Mouse (Mus musculus) liver, embryonic 15.5 days (tissue): ENCODE results near the gene Ergic2. TPM values are rescaled to one million over a fixed set of nuclear protein-coding genes. Genes with fewer than 3 reads are reported as not detected.
"Not testable (repeated sequence)": the region's sequence is repeated elsewhere in the genome, so short reads cannot be mapped to it uniquely, and the experiment has no call there.

Experiments
- ATAC-seq: fragments of 200-750 bp; cut with Nextera tagmentation; 2 replicates; pipeline ENCODE4 v1.8.0; 2017; ENCODE audit warnings: moderate number of reproducible peaks, mild to moderate bottlenecking, moderate library complexity; ENCODE audit not compliant: insufficient read depth
- H3K27ac ChIP-seq: fragments of 300-500 bp; sonication (generic); replicated peaks from 2 replicates; pipeline ENCODE4 v1.5.1; 2015; ENCODE audit warnings: mild to moderate bottlenecking, inconsistent platforms
- H3K27me3 ChIP-seq: fragments of 300-500 bp; sonication (generic); 2 replicates; pipeline ENCODE4 v1.6.1; 2015; ENCODE audit warnings: mild to moderate bottlenecking, inconsistent platforms
- H3K36me3 ChIP-seq: fragments of 300-500 bp; sonication (generic); replicated peaks from 2 replicates; pipeline ENCODE4 v1.6.1; 2015; ENCODE audit warnings: moderate library complexity, mild to moderate bottlenecking, inconsistent platforms
- H3K4me1 ChIP-seq: fragments of 300-500 bp; sonication (generic); replicated peaks from 2 replicates; pipeline ENCODE4 v1.6.1; 2015; ENCODE audit warnings: inconsistent platforms
- H3K4me2 ChIP-seq: fragments of 300-500 bp; sonication (generic); 2 replicates; pipeline ENCODE4 v1.6.1; 2015; ENCODE audit warnings: moderate library complexity, mild to moderate bottlenecking, inconsistent platforms
- H3K4me3 ChIP-seq: fragments of 300-500 bp; sonication (generic); replicated peaks from 2 replicates; pipeline ENCODE4 v1.5.1; 2015; ENCODE audit warnings: mild to moderate bottlenecking, inconsistent platforms
- H3K9ac ChIP-seq: fragments of 300-500 bp; sonication (generic); 2 replicates; pipeline ENCODE4 v1.6.1; 2015; ENCODE audit warnings: moderate library complexity, mild to moderate bottlenecking, inconsistent platforms
- H3K9me3 ChIP-seq: fragments of 300-500 bp; sonication (generic); replicated peaks from 2 replicates; pipeline ENCODE4 v1.6.1; 2016; ENCODE audit warnings: inconsistent platforms
- WGBS: fragments of 180-500 bp; shearing (Covaris S2); methylation state at CpG from one replicate; pipeline ENCODE4 v1.1.7; 2015; ENCODE audit warnings: mixed read lengths; ENCODE audit not compliant: insufficient replicate concordance; 5-methylcytosine and 5-hydroxymethylcytosine counted together
- polyA plus RNA-seq: library from polyadenylated mRNA; unstranded; fragments of >200 nt; fragmentation: Nextera tagmentation; extraction: Ambion mirVana; gene quantifications from 2 replicates; pipeline ENCODE4 v1.2.1, GENCODE M21; 2015

The Ergic2 gene
- polyA plus RNA-seq, 1 experiment from 2014 or later: 104 TPM

DNA sequence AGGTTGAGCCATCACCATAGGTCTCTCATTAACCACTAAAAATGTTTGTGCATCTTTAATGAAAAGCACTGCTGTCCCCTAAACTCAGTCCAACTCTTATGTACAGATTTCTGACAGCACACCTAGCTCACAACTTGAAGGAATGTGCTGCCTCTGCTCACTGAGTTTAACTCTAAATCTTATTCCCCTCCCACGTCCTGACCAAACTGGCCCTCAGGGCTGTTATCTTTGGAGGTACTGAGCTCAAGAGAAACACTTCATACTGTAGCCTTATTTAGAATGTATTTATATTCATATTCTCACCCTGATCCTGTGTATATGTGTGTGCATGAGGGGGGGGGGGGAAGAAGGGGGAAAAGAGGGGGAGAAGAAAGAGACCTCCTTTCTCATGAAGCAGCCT lies 4.7 kb downstream of the Ergic2 start:
- Histone ChIP-seq H3K4me2 (no peak overlapping the region), H3K36me3 (peaks cover 29% of the 10 kb centered on the region), H3K9ac (no peak overlapping the region), H3K27me3 (no peaks in the 10 kb centered on the region), H3K9me3 (no peaks in the 10 kb centered on the region), H3K27ac (no peak overlapping the region), H3K4me3 (no peak overlapping the region), H3K4me1 (peaks cover 10% of the 10 kb centered on the region)
- WGBS: 53% methylated on average over 1 of the region's 1 CpGs
- ATAC-seq: no peak

DNA sequence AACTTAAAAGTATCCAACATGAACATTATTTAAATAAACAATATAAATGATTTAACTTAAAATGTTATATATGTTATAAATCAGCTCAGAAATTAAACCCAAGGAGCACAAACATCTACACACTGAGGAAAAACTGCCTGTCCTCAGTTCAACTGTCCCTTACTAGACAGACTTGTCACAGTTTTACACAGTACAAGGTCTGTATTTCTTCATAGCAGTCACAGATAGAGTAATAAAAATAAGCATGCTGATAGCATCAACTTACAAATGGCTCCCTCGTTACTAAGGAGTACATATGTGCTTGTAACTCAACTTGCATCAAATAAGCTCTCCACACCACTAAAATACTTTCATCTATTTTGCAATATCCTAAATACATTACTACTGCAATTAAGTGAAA lies 7.0 kb downstream of the Ergic2 start:
- Histone ChIP-seq H3K4me3 (no peak overlapping the region), H3K9ac (no peak overlapping the region), H3K4me1 (peaks cover 1% of the 10 kb centered on the region), H3K27ac (no peak overlapping the region), H3K9me3 (no peaks in the 10 kb centered on the region), H3K4me2 (no peak overlapping the region), H3K27me3 (no peaks in the 10 kb centered on the region), H3K36me3 (peaks cover 48% of the 10 kb centered on the region)
- WGBS: 67% methylated on average over 1 of the region's 1 CpGs
- no peak for ATAC-seq

DNA sequence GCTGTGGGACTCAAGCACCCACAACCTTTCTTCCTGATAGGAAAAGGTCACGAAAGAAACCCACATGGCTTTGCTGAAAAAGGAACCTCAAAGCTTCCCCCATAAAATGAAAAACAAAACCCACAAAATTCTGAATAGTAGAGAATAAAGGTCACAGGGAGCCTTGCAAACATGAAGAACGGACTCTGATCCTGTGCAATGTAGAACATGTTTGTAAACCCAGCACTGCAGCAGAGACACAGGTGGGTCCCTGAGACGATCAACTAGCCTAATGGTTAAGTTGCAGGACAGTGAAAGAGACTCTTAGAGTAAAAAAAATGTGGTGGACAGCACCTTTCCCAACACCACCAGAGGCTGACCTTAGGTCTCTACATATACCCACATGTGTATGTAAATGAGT lies 12.4 kb downstream of the Ergic2 start:
- Histone ChIP-seq H3K27me3 (no peaks in the 10 kb centered on the region), H3K4me1 (no peaks in the 10 kb centered on the region), H3K9me3 (no peaks in the 10 kb centered on the region), H3K36me3 (peaks cover 70% of the 10 kb centered on the region), H3K4me2 (no peak overlapping the region), H3K4me3 (no peak overlapping the region), H3K9ac (no peak overlapping the region), H3K27ac (no peak overlapping the region)
- 80% methylated on average over 3 of the region's 3 CpGs for WGBS
- no peak for ATAC-seq

DNA sequence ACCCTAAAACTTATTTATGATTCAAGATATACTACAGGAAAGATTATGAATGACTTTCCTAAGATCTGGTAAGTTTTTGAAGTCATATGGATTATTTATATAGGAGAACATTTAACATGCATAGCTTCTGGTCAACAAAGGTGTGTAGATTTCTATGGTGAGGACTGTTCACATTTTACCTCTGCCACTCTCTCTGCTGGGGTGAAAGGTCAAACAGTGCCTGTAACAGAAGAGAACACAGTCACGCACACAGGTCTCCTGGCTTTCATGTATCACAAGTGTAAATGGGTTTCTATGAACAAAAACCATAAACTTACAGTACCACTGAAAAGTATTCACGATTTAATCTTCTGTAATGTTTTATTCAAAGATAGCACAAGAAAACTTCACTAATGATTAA lies 13.0 kb downstream of the Ergic2 start:
- H3K4me2 ChIP-seq: no peak overlapping the region
- H3K9ac ChIP-seq: no peak overlapping the region
- no peaks in the 10 kb centered on the region for H3K9me3 ChIP-seq
- no peaks in the 10 kb centered on the region for H3K27me3 ChIP-seq
- no peak for ATAC-seq
- no peaks in the 10 kb centered on the region for H3K4me1 ChIP-seq
- 80% methylated on average over 2 of the region's 2 CpGs for WGBS
- H3K36me3 ChIP-seq: peaks cover 74% of the 10 kb centered on the region
- H3K4me3 ChIP-seq: no peak overlapping the region
- H3K27ac ChIP-seq: no peak overlapping the region

DNA sequence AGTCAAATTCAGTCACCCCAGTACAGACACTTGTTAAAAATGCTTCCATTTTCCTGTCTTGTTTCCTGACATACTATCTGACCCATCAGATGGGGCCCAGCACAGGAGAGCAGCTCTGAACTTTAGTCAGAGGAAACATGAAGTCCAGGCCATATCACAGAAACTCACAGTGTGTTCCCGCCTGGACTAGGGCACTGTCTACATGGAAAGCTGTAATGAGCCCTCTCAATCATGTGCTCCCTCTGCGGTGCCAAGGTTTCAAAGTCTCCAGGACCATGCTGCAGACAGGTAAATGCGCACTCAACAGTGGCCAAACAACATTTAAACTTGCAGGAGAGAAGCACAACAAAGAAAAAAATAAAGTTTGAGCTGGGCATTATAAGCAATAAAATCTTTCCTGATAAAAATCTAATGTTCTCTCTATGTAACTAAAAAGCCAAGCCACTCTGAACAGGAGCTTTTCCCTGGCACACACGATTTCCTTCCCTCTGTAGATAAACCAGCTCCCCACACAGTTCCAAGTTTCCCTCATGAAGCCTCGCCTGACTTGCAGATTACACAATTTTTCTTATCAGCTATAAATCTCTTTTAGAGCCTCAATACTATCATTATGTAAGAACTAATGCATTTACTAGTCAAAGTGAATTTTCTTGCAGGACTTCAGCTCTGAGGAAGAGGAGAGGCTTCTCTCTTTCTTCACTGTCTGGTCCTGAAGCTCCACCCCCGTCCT lies 18.0 kb downstream of the Ergic2 start:
- H3K36me3 ChIP-seq: peaks cover 77% of the 10 kb centered on the region
- no peak for ATAC-seq
- H3K27me3 ChIP-seq: no peaks in the 10 kb centered on the region
- H3K4me3 ChIP-seq: no peak overlapping the region
- H3K27ac ChIP-seq: no peak overlapping the region
- no peak overlapping the region for H3K9ac ChIP-seq
- no peaks in the 10 kb centered on the region for H3K4me1 ChIP-seq
- WGBS: 70% methylated on average over 6 of the region's 6 CpGs
- no peaks in the 10 kb centered on the region for H3K9me3 ChIP-seq
- no peak overlapping the region for H3K4me2 ChIP-seq

DNA sequence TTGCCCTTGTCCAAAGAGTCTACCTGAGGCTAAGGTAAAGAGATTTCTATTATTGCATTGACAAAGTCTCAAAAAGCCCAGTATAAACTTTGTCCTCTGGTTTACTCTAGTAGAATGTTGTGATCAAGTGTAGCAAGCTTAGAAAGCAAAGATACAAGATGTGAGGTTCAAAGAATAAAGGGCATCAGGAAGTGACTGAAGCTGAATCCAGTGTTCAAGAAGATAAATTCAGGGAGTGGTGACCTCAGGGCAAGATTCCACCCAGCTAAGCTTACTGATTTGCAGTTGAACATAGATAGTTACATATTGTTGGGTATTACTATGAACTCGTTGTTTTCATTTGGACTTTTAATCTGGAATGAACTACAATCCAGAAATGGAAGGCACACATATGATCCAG lies 26.5 kb downstream of the Ergic2 start:
- Histone ChIP-seq H3K27ac (no peak overlapping the region), H3K4me1 (no peaks in the 10 kb centered on the region), H3K27me3 (no peaks in the 10 kb centered on the region), H3K36me3 (peaks cover 87% of the 10 kb centered on the region), H3K4me2 (no peak overlapping the region), H3K9me3 (no peaks in the 10 kb centered on the region), H3K9ac (no peak overlapping the region), H3K4me3 (no peak overlapping the region)
- 66% methylated on average over 1 of the region's 1 CpGs for WGBS
- no peak for ATAC-seq

DNA sequence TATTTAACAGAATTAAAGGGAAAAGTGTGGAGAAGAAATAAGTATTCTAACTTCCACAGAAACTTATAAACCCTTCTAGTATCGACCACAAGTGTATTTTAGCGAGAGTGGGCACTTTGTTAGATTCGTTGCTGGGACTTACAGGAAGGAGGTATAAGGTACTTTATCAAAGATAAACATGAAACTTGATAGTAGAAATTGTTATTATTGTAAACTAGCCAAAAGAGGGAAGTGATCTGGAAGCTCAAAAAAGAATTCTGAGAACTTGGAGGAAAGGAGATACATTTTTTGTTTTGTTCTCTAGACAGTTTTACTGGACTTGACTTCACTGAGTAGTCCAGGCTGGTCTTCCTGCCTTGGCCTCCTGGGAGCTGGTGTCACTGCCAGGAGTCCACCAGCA lies 39.3 kb downstream of the Ergic2 start:
- Histone ChIP-seq H3K9ac (no peak overlapping the region), H3K4me3 (no peak overlapping the region), H3K4me1 (no peaks in the 10 kb centered on the region), H3K9me3 (no peaks in the 10 kb centered on the region), H3K36me3 (no peaks in the 10 kb centered on the region), H3K27me3 (no peaks in the 10 kb centered on the region), H3K4me2 (no peak overlapping the region), H3K27ac (no peak overlapping the region)
- no peak for ATAC-seq
- 52% methylated on average over 3 of the region's 3 CpGs for WGBS

DNA sequence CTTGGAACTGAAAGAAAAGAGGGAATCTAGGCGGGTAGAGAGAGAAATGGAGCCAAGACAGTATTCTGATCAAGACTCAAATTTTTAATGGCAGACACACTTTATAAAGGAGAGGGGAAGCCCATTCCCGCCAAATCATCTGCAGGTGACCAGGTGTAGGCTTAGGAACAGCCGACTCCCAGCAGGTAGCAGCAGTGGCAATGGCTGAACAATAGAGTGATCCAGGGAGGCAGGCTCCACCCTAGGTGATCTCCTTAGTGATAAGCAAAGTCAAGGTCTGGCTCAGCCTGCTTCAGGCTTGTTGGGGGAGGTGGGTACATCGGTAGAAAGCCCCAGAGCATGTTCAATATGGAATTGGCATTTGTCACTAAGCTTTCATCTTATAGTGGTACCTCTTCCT lies 59.9 kb downstream of the Ergic2 start:
- whole genome bisulfite sequencing: 59% methylated on average over 4 of the region's 4 CpGs
- not testable (repeated sequence) for ATAC-seq, H3K4me2 ChIP-seq, H3K9ac ChIP-seq, H3K27ac ChIP-seq, H3K27me3 ChIP-seq, H3K36me3 ChIP-seq, H3K9me3 ChIP-seq, H3K4me1 ChIP-seq, H3K4me3 ChIP-seq

DNA sequence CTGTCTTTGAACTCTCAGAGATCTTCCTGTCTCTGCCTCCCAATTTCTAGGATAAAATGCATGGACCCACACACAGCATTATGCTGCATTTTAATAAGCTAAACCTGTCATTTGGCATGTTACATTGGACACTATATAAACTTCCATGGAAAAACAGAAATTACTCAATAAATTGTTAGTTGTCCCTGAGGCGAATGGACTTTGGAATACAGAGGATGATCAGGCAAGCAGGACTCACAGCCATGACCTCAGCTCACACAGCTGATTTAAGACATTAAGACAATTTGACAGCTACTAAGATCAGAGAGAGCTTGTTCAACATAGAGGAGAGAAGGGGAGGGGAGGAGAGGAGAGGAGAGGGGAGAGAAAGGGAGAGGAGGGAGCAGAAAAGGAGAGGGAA lies 69.8 kb downstream of the Ergic2 start:
- Histone ChIP-seq H3K27ac (no peak overlapping the region), H3K4me1 (no peaks in the 10 kb centered on the region), H3K4me3 (no peak overlapping the region), H3K9me3 (no peaks in the 10 kb centered on the region), H3K4me2 (no peak overlapping the region), H3K9ac (no peak overlapping the region), H3K27me3 (no peaks in the 10 kb centered on the region), H3K36me3 (no peaks in the 10 kb centered on the region)
- no peak for ATAC-seq
- WGBS: 60% methylated on average over 1 of the region's 1 CpGs

DNA sequence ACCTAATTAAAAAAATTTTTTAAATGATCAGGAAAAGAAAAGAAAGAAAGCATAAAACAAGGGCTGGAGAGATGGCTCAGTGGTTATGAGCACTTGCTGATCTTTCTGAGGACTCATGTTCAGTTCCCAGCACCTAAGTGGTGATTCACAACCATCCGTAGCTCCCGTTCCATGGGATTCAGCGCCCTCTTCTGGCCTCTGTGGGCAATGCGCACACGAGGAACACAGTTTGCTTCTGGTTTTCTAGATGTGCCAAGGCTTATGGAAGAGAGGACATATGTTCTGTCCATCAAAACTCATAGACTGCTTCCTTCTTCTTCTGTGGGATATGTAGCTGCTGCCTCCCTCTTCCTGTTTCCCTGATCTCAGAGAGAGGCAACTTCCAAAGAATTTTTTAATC lies 70.3 kb downstream of the Ergic2 start:
- Histone ChIP-seq H3K27me3 (no peaks in the 10 kb centered on the region), H3K4me1 (no peaks in the 10 kb centered on the region), H3K4me2 (no peak overlapping the region), H3K27ac (no peak overlapping the region), H3K9me3 (no peaks in the 10 kb centered on the region), H3K9ac (no peak overlapping the region), H3K4me3 (no peak overlapping the region), H3K36me3 (no peaks in the 10 kb centered on the region)
- ATAC-seq: no peak
- WGBS: 74% methylated on average over 5 of the region's 5 CpGs

DNA sequence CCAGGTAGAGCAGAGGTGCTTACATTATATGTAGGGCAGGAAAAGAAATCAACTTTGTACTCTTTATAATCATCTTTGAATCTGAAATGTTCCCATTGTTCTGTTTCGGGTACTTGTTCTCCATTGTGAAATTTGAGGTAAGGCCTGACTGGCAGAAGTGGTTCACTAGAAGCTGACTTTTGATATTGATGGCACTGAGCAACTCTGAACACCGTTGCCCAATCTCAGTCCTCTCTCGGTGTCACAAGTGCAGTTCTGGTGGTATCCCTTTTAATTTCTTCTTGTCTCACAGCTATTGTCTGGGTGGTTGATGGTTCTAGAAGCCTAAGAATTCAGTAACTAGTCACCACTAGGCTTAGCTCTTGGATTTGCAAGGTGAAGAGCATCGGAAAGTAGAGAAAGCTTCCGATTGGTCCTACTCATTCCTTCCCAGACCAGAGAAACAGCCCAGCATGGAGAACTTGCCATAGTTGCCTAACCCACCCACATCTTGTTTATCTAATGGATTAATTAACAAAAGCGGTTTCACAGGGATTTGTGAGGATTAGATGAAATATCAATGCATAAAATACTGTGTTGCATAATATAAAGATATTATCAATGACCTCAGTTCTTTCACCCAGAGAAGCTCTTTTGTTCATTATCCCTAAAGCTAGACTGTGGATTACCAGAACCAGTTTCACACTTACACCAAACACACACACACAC lies 72.7 kb downstream of the Ergic2 start:
- no peaks in the 10 kb centered on the region for H3K36me3 ChIP-seq
- 67% methylated on average over 6 of the region's 6 CpGs for WGBS
- no peak for ATAC-seq
- H3K27ac ChIP-seq: no peak overlapping the region
- no peak overlapping the region for H3K9ac ChIP-seq
- H3K4me1 ChIP-seq: no peaks in the 10 kb centered on the region
- H3K4me2 ChIP-seq: no peak overlapping the region
- H3K4me3 ChIP-seq: no peak overlapping the region
- no peaks in the 10 kb centered on the region for H3K9me3 ChIP-seq
- no peaks in the 10 kb centered on the region for H3K27me3 ChIP-seq
